Mouse (Mus musculus) thymus, adult 18-20 months (tissue): ENCODE results near the gene Il20rb.

Experiments used
- DNase-seq, 2 experiments: peaks; one replicate each; pipeline ENCODE4 v3.0.0; 2022; ENCODE audit warnings: mixed read lengths in 2 of 2

Il20rb gene

GRCm38 (mm10) chr9:100469681-100470080, 16.9 kb downstream of the Il20rb start:
- DNase-seq: no peak

GRCm38 (mm10) chr9:100468151-100468550, 18.4 kb downstream of the Il20rb start:
- no peak for DNase-seq

GRCm38 (mm10) chr9:100467653-100468052, 18.9 kb downstream of the Il20rb start:
- no peak for DNase-seq

- no peak for DNase-seq
These were observed 19.8 kb downstream of the Il20rb start for GRCm38 (mm10) chr9:100466743-100467142.

- DNase-seq: no peak
These were observed 20.6 kb downstream of the Il20rb start for GRCm38 (mm10) chr9:100465988-100466387.

GRCm38 (mm10) chr9:100465380-100465779, 21.2 kb downstream of the Il20rb start:
- no peak for DNase-seq

GRCm38 (mm10) chr9:100463771-100464170, 22.8 kb downstream of the Il20rb start:
- DNase-seq: no peak

- DNase-seq: no peak
These were observed 24.5 kb downstream of the Il20rb start for GRCm38 (mm10) chr9:100462098-100462497.

- DNase-seq: no peak
These were observed 24.9 kb downstream of the Il20rb start for GRCm38 (mm10) chr9:100461671-100462070.

GRCm38 (mm10) chr9:100460203-100460602, 26.4 kb downstream of the Il20rb start:
- DNase-seq: peak; percentile 55 to 81

- DNase-seq: peak; percentile 70 to 80
These were observed 28.5 kb downstream of the Il20rb start for GRCm38 (mm10) chr9:100457971-100458681.

GRCm38 (mm10) chr9:100454664-100454993, 32.0 kb downstream of the Il20rb start:
- DNase-seq: no peak

- peak in 1 of 2 experiments; percentile 65 for DNase-seq
These were observed 32.5 kb downstream of the Il20rb start for GRCm38 (mm10) chr9:100453944-100454663.

GRCm38 (mm10) chr9:100452432-100452831, 34.2 kb downstream of the Il20rb start:
- no peak for DNase-seq

GRCm38 (mm10) chr9:100446059-100446686, 40.4 kb downstream of the Il20rb start:
- no peak for DNase-seq

- DNase-seq: no peak
These were observed 46.3 kb downstream of the Il20rb start for GRCm38 (mm10) chr9:100440111-100440790.

GRCm38 (mm10) chr9:100439481-100439880, 47.1 kb downstream of the Il20rb start:
- DNase-seq: no peak

- DNase-seq: no peak
These were observed 47.6 kb downstream of the Il20rb start for GRCm38 (mm10) chr9:100438994-100439393.

- no peak for DNase-seq
These were observed 49.6 kb downstream of the Il20rb start for GRCm38 (mm10) chr9:100436865-100437595.

- no peak for DNase-seq
These were observed 55.2 kb downstream of the Il20rb start for GRCm38 (mm10) chr9:100431355-100431754.

GRCm38 (mm10) chr9:100430911-100431310, 55.7 kb downstream of the Il20rb start:
- DNase-seq: no peak

- no peak for DNase-seq
These were observed 66.9 kb downstream of the Il20rb start for GRCm38 (mm10) chr9:100419644-100420043.

GRCm38 (mm10) chr9:100419103-100419502, 67.5 kb downstream of the Il20rb start:
- DNase-seq: no peak
